Mouse (Mus musculus) induced T-regulatory cell, adult 2 months (primary cell): ENCODE measurements around the gene Gga1.
A peak's percentile ranks its signal among the peaks of the same experiment; 100 is the strongest.

Experiments used
- DNase-seq: peaks from one replicate; pipeline ENCODE4 v3.0.0-alpha.2; 2012; ENCODE audit warnings: low read depth

Gga1 gene

DNA sequence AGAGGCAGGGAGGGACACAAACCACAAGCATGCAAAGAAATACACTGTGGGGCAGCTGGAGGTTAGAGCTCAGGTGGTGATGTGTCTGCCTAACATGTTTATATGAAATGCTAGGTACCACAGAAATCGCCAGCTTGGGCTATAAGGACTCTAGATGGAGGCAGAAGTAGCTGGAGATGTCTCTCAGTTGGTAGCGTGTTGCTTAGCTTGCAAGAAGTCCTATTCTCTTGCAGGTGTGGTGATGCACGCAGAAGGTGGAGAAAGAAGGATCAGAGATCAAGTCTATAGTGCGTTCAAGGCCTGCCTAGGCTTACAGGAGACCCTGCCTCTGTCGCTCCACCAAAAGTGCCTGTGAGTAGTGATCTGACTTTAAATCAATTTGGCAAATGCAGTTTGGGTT, 1.5 kb upstream of the Gga1 start:
- no peak for DNase-seq

DNA sequence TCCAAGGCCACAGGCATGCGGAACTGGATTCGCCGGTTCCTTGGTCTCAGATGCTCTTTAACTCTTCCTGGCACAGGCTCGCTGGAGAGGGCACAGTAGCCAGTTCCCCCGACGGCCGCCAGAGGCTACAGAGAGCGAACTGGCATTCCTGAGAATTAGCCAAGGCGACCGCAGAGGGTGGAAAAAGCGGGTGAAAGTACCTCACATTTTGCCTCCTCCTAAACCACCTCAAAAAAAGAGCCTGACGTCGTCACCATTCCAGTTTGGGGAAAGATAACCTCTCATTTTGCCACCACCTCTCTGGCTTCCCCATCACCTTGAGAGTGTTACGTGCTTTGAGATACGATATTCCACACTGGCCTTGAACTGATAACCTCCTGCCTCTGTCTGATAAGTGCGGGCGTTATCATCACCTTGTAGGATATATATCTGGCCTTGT, 713 bp upstream of the Gga1 start:
- DNase-seq = peak; percentile 80

DNA sequence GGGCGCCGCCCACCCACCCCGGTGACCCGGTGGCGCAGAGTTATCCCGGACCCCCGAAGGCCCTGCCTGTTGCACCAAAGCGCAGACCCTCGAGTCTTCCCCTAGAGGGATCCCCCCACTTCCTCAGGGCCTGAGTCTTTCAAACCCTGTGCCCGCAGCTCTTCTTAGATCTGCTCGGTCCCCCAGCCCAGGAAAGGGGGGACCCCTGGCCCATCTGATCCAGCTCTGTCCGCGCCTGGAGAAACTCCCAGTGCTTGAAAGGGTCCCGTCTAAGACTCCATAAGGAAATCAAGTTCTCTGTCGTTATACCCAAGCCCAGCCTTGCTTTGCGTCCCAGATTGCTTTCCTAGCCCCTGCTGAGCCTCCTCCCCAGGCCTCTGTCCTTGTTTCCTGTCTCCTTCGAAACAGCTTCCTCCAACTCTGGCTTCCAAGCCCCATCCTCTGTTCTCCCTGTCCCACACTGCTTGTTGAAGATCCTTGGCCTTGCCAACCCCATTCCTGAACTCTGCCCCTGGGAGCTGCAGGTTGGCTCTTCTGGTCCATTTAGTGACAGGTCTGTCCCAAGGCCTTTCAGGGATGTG, 910 bp downstream of the Gga1 start:
- DNase-seq = peak; percentile 48

DNA sequence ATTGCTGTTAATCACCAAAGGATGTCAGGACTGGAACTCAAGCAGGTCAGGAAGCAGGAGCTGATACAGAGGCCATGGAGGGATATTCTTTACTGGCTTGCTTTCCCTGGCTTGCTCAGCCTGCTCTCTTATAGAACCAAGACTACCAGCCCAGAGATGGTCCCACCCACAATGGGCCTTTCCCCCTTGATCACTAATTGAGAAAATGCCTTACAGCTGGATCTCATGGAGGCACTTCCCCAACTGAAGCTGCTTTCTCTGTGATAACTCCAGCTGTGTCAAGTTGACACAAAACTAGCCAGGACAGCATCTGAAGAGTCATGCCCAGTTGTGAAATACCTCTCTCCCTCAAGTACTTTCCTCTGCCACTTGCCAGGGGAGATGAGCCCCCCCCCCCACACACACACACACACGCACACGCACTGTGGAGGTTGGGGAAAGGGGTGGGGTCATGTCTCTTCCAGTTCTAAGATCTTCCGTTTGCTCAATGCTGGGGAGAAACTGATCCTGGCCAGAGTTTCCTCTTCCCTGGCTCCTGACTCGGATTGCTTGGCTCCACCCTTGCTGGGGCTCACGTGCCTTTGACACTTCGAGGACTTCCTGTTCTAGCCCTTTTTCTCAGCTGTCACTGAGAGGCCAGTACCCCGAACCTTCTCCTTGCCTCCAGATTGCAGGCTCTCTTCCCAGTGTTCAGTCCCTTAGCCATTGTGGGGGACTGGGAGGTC, 2.0 kb downstream of the Gga1 start:
- DNase-seq = peak; percentile 60

DNA sequence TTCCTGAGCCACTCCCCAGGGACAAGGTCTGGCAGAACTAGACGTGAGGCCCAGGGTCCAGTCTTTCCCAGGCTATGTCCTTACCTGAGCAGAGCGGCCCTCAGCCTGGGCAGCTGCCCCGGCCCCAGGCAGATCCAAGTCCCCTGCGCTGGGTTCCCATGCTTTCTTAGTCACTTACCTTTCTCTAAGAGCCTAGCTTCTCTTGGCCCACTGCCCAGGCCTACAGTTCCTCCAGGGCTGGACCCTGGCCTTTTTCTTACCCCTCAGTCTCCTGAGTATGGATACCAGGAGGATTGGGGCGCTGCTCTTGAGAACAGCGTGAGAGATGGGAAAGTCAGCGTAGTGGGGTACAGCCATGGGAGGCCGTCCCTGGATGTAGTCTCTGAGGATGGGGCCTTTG, 3.4 kb downstream of the Gga1 start:
- DNase-seq = no peak

DNA sequence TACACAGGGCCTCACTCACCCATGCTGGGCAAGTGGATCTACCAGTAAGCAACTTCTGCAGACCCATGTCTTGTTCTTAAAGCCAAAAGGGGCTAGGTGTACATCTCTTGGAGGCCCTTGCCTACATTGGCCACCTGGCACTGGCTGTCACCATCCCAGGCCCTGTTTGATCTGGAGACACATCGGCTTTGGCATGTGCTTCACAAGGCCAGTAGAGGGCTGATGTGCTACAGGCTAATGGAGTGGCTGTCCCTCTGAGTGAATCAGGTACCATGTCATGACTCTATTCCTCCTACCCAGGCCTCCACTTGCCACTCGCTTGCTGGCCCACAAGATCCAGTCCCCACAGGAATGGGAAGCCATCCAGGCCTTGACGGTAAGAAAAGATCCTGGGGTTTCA, 4.8 kb downstream of the Gga1 start:
- DNase-seq = no peak

DNA sequence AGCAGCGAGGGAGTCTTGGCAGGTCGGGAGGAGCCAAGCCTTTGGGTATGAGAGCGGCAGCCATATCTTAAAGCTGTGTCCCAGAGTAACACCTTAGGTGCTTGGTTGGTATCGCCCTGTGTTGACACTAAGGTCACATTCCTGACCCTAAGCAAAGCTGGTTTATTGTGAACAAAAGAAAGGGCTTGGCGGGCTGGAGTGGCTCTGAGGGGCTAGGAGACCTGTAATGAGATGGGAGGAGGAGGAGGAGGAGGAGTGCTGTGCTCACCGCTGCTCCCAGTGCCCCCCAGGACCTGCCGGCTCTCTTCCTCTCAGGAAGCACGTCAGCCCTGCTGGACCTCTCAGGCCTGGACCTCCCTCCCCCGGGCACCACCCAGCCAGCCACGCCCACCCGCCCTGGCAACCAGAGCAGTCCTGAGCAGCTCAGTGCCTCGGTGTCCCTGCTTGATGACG, 12.4 kb downstream of the Gga1 start:
- no peak for DNase-seq

DNA sequence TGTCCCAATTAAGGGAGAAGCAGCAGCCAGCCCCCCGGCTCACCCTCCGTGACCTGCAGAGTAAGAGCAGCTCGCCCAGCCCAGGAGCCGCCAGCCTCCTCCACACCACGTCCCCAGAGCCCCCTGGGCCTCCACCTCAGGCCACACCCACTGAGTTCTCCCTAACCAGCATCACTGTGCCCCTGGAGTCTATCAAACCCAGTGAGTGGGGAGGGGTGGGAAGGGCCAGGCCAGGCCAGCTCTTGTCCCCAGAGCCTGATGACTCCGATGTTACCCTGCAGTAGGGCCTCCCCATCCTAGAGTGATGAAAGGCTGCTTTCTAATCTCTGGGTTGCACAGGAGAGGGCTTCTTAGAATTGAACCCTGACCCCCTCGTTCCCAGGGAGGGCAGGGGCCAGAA, 15.4 kb downstream of the Gga1 start:
- DNase-seq = no peak

DNA sequence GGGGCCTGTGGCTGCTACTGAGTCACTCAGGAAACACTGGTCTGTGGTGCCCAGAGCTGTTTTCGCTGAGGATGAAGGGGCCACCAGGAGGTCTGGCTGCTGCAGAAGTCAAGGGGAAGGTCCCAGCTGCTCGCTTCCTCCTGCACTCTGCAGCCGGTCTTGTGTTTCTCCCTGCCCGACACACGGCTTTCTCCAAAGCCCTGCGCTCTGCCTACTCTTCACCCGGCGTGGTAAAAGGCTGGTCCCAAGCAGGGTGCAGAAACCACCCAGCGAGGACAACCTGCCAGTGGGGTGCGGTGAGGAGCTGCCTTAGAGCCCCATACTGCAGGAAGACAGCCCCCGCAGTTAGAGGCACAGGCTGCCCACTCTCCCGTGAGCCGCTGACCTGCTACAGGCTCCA, 17.7 kb downstream of the Gga1 start:
- DNase-seq = peak; percentile 62

DNA sequence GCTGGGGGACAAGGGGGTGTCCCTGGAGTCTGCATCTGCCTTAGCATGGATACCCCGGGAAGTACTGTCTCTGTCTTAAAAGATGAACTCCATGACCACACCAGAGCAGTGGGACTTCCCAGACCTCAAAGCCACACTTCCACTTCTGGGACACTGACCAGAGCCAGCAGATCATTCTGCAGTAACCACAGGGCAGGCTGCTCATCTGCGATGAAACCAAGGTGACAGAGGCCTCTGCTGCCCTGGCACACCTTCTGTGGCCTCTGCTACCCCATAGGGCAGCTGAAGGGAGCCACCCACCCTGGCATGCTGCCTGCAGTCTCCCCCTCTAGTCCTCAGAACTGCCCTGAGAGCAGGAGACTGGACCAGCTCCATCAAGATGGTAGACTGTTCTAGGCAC, 18.8 kb downstream of the Gga1 start:
- DNase-seq = peak; percentile 58

DNA sequence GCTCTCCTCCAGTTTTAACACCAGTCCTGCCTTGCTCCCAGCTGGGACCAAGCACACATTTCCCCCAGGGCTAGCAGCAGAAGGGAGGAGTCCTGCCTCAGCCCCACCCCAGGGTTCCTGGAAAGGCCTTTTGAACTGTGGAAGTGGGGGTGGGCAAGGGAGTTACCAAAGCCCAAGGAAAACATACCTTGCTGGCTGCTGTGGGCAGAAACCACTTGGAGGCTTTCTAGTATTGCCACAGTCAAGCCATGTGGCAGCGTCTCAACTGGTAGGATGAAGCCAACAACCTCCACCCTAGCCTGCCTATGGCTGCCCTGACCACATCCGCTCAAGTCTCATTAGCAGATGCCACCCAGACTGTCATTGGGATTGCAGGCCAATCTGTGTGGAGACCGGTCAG, 19.2 kb downstream of the Gga1 start:
- DNase-seq = peak; percentile 78

DNA sequence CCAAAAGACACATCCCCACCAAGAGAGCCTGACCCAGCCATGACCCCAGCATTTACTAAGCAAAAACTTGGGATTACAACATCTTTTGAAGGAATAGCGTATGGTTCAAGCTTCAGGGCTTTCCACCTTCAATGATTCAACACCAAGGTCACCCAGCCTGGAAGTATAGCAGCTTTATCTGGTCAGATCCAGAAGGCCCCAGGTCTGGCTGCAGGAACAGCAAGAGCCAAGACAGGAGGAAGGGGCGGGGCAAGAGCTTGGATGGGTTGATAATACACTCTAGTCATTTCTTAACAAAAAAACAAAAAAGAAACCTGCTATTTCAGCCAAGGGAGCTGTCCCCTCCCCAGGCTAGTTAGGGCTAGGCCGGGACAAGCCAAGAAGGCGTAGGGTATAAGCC, 20.5 kb downstream of the Gga1 start:
- peak; percentile 54 for DNase-seq

DNA sequence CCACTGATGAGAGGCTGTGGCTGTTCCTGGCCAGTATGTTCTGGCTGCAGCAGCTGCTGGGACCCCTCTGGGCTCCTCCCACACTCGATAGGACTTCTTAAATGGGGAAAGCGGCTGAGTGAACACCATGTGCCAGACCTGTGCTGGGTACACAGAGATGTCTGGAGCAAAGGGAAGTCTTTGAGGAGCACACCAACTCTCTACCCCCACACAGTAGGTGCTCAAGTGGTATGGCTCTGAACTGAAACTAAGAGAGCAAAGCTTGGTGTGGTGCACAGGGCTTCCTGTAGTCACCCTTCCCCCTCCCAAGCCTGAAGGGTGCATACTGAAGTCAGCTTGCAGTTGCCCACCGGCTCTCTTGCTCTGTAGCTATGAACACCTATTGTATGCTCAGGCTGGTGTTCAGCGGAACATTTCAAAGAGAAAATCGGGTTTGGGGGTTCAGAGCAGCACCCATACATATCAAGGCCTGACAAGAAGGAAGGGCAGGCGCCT, 21.6 kb downstream of the Gga1 start:
- peak; percentile 79 for DNase-seq

DNA sequence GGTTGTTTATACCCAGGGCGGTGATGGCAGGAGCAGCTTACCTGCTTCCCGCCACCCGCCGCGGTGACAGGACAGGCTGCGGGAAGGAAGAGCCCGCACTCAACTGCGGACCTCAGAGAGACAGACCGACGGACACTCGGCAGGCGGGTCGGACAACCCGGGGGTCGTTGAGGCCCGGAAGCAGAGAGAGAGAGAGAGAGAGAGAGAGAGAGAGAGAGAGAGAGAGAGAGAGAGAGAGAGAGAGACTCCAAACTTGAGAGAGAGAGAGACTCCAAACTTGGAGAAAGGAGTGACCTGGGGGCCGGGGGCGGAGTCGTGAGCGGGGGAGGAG, 22.4 kb downstream of the Gga1 start, which contains the start of gene Gm49510:
Gene Gm49510, plus strand, starts transcription at position 259 of the 331 bp plus-strand sequence.
- DNase-seq = no peak

DNA sequence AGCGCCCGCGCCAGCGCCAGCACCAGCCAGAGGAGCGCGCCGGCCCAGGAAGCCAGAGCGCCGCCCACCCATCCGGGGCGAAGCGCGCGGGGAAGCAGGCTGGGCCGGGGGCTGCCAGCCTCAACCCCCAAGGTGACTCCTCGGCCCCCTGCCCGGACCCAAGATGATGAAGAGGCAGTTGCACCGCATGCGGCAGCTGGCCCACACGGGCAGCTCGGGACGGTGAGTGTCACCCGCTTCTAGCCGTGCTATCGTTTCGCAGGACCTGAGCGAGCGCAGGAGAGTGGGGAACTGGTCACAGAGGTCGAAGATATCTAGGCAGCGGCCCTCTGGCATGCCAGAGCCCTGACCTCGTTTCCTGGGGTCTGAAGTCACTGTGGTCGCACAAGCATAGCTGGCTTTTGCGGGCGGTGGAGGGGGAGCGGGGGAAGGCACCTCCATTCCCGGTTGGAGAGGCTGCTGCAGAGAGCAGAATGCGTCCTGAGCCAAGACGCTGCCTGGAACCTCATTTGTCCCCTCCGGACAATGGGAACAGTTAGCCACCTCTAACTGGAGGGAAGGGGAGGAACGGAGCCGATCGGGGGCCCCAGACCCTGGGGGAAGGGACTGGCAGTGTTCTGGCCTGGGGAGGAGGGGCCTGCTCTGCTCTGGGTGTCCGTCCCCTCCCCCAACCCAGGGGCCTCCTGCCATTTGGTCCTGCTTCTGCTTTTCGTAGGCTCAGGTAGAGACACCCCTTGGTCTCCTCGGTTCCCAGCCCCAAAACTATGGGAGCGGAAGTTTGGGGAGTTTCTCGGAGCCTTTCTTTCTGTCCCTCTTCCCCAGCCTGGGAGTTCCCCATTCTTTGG, 23.0 kb downstream of the Gga1 start, which contains the start of gene Sh3bp1:
Gene Sh3bp1, plus strand, starts transcription at position 29 of the 845 bp plus-strand sequence.
- DNase-seq = peak; percentile 85

DNA sequence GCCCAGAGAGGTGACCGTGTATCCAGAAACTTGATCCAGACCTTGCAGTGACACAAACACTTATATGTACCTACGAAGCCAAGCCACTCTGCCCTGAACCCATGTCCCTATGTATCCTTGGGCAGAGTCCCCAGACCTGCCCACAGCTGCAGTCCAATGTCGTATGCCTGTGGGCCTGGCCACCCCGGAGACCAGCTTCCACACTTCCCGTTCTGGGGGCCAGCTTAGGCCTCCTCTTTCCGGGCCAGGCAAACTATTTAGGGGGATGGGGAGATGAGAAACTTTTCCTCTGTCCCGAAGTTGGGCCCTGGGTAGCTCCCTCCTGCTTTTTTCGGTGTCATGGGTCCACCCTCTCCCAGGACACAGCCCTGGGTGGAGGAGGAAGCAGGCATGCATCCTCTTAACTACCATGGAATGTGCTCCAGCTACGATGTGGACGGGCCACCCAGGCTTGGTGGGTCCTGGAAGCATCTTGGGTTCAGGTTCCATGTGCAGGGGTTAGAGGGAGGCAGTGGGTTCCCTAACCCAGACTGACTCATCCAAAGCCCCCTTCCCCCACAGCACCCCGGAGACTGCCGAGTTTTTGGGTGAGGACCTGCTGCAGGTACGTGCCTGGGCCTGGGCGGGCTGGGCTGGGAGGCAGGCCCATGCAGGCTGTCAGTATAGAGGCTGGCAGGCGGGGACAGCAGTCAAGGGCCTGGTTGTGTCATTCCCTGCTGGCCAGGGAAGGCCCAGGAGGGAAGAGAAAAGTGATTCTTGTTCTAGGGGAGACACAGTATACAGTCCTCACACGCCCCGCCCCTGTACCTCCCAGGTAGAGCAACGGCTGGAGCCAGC, 23.8 kb downstream of the Gga1 start:
- DNase-seq = peak; percentile 48

DNA sequence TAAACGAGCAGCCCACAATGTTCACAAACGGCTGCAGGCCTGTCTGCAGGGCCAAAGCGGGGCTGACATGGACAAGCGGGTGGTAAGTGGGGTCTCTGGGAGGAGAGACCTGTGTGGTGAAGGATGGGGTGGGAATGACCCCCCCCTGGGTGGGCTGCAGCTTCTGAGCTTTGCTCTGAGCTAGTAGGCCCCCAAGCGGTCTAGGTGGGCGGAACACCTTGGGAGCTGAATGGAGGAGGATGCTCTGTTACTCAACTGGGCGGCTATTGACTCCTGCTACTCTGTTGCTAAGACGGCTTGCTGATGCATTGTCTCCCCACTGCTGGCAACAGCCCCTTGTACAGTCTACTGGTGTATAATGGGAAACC, 24.4 kb downstream of the Gga1 start:
- peak; percentile 49 for DNase-seq

DNA sequence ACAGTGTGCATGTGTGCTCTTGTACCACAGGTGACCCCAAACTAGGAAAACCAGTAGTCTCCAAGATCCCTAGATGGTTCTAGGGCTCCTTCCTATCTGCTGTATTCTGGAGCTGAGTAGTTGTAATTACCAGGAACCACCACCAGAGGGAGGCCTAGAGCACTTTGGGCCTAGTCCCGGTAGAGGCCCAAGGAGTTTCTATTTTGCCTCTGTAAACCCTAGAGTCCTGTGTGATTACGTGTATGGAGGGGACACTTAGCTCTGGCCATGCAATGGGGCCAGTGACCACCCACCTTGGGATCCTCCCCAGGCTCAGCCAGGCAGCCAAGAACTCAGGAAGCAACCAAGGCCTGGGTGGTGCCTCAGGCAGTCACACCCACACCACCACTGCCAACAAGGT, 26.3 kb downstream of the Gga1 start:
- peak; percentile 93 for DNase-seq

DNA sequence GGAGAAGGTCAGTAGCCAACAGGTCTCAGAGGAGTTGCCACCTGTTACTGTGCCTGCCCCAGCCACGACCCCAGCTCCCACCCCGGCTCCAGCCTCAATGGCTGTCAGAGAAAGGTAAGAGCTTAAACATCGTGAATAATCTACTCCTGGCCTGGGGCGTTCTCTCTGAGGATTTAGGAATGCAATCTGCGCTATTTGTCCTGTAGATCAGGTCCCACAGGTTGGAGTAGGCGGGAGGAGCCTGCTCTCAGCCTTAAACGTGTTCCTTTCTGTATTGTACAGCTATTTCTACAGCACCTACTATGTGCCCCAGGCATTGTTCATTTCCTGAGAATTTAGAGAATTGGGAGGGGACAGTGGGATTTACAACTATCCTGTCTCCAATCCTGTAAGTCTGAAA, 31.4 kb downstream of the Gga1 start:
- DNase-seq = no peak

DNA sequence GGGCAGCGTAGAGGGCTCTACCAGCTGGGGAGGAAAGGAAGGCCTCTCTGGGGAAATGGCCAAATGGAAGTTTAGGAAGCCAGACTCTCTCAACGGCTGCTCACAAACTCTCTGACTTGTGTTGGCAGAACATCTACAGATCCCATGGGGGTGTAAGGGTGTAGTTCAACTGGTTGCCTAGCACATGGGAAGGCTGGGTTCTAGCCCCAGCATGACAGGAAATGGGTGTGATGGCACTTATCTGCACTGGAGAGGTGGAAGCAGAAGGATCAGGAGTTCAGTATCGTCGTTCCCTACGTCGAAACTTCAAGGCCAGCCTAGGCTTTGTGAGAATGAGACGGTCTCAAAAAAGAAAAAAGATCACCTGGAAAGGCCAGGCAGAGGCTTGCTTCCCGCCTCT, 32.0 kb downstream of the Gga1 start:
- no peak for DNase-seq

DNA sequence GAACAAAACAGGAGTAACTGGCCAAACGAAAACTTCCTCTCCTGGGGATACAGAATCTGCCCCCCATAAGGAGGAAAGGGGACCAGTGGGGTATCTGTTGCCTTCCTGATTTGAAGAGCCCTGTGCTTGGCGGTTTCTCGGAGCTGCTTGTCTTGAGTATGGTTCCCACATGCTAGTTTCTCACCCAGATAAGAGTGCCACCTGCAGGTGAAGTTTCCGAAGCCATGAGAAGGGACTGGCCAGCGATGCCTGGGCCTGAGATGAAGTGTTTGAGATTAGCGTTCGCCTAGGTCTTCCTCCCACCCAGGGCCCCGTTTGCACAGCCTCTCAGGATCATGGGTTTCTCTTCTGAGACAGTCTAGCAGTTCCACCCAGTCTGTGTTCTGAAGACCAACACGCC, 35.0 kb downstream of the Gga1 start:
- DNase-seq = peak; percentile 72

DNA sequence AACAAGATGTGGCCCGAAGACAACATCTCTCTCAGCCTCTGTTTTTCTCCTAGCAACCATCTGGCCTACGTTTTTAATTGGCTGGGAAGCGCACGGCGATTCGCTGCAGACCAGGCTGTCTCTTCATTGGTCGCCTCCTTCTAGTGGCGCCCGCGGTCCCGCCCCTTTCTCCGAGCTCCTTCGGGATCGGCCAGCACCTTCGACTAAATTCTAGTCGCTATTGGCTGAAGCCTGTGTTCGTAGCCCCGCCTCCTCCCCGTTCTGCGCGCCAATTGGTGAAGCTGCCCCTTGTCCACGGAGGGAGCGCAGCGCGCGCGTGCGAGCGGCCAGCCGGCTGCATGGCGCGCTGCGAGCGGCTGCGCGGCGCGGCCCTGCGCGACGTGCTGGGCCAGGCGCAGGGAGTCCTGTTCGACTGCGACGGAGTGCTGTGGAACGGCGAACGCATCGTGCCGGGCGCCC, 36.7 kb downstream of the Gga1 start, which contains the start of gene Pdxp:
Gene Pdxp, plus strand, starts transcription at position 288 of the 459 bp plus-strand sequence.
- DNase-seq = peak; percentile 98
